Mouse (Mus musculus) G1E (cell line): ENCODE data around the gene Fblim1.

ENCODE experiments used
- CTCF ChIP-seq: IDR thresholded peaks from 2 replicates; pipeline ENCODE4 v1.5.1; 2012; ENCODE audit warnings: low read depth, low read length, inconsistent platforms, mixed read lengths
- GATA1 ChIP-seq: IDR thresholded peaks from 2 replicates; pipeline ENCODE4 v1.6.1; 2012; ENCODE audit warnings: borderline replicate concordance, low read length, inconsistent platforms, mixed read lengths
- GATA2 ChIP-seq: IDR thresholded peaks from 2 replicates; pipeline ENCODE4 v1.6.1; 2012; ENCODE audit warnings: low read depth, low read length, inconsistent platforms, borderline replicate concordance
- POLR2AphosphoS5 ChIP-seq: IDR thresholded peaks from 2 replicates; pipeline ENCODE4 v1.6.1; 2012; ENCODE audit warnings: low read depth, low read length, inconsistent platforms; ENCODE audit not compliant: insufficient replicate concordance
- TAL1 ChIP-seq: conservative IDR thresholded peaks from 2 replicates; pipeline ENCODE4 v1.6.1; 2012; ENCODE audit warnings: low read depth, low read length, inconsistent platforms, mixed read lengths

DNA sequence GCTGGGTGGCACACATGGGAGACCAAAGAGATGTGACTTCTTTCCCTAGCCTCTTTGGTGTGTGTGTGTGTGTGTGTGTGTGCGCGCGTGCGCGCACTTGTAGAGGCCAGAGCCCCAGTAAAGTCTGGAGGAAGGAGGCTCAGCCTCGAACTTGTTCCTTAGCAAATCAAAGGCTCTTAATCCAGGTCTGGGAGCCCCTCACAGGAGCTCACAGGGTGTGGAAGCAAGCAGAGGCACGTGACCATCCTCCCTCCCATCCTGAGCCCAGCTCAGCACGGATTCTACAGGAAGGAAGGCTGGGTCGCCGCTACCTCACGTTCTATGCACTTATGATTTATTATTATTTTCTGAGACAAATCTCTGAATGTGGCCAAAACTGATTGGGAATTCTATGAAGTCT is 29.5 kb downstream of the Fblim1 start:
- TF ChIP-seq CTCF (no peak), GATA2 (no peak), TAL1 (no peak), GATA1 (no peak), POLR2AphosphoS5 (no peak)
